Mouse (Mus musculus) bone marrow, adult 2 months (tissue): ENCODE data around the gene Rgs4.

Experiments used
- CTCF ChIP-seq: fragments of 200-500 bp; IDR thresholded peaks from 2 replicates; pipeline ENCODE4 v1.5.1; 2011; ENCODE audit warnings: low read length, control low read depth; ENCODE audit not compliant: control insufficient read depth, insufficient read depth
- POLR2A ChIP-seq: fragments of 200-500 bp; IDR thresholded peaks from 2 replicates; pipeline ENCODE4 v1.6.1; 2011; ENCODE audit warnings: low read depth, mild to moderate bottlenecking, control low read depth, low read length, borderline replicate concordance; ENCODE audit not compliant: control insufficient read depth

DNA sequence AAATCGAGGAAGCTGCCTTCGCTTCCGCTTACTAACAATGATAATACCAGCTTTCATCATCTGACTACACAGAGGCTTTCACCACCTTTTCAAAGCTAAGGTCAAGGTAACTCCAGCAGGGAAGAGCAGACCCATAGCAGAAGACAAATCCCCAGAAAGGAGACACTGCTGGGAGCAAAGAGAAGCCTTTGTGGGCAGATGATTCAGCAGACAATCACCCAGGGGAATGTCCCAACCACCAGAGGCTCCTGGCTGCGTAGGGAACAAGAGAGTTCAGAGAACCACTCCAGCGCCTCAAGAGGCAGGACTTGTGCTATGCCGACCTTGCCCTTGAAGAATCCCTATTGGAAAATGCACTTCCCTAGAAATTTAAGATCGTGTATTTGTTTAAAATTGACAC is 29.1 kb upstream of the Rgs4 start:
- TF ChIP-seq POLR2A (no peak), CTCF (no peak)
